Mouse (Mus musculus): ENCODE results near the gene 2700097O09Rik. TPM values are rescaled to one million over a fixed set of nuclear protein-coding genes. Genes with fewer than 3 reads are reported as not detected.

Gene 2700097O09Rik
- total and polyA plus RNA-seq, 3 experiments, result 14.6 to 18.3 TPM; not detected in 1

GRCm38 (mm10) chr12:55027088-55027487 is 52.8 kb downstream of the 2700097O09Rik start:
- DNase-seq (ENCODE audit: low read depth, low spot score), result no peak
- H3K9ac ChIP-seq (ENCODE audit: control insufficient read depth, low read depth, low read length, poor library complexity, severe bottlenecking), result no peak overlapping the region
- H3K4me1 ChIP-seq (ENCODE audit: control insufficient read depth in 1 of 2, insufficient read depth in 2 of 2, low read length in 2 of 2), result no peaks in the 10 kb centered on the region
- no peak for TF ChIP-seq CHD1 (IDR thresholded peaks at IDR 0.05; ENCODE audit: low read depth, low read length)
- no peaks in the 10 kb centered on the region for H3K36me3 ChIP-seq (ENCODE audit: control insufficient read depth in 1 of 2, insufficient read depth in 2 of 2, low read length in 2 of 2)
- no peaks in the 10 kb centered on the region for H3K79me2 ChIP-seq (ENCODE audit: control insufficient read depth, insufficient read depth, low read length, poor library complexity)
- no peak overlapping the region for H3K4me3 ChIP-seq (ENCODE audit: control insufficient read depth in 1 of 2, insufficient read depth in 1 of 2, low read depth in 2 of 2, low read length in 2 of 2)
- H3K27ac ChIP-seq (ENCODE audit: control insufficient read depth, low read depth, low read length), result no peak overlapping the region
- H3K9me3 ChIP-seq (replicated peaks; ENCODE audit: insufficient read depth, low read length), result no peaks in the 10 kb centered on the region
- no peaks in the 10 kb centered on the region for H3K27me3 ChIP-seq (ENCODE audit: control insufficient read depth in 1 of 2, insufficient read depth in 2 of 2, low read length in 2 of 2)

GRCm38 (mm10) chr12:55023284-55023683 is 56.6 kb downstream of the 2700097O09Rik start:
- no peak for DNase-seq (ENCODE audit: low read depth, low spot score)
- no peaks in the 10 kb centered on the region for H3K79me2 ChIP-seq (ENCODE audit: control insufficient read depth, insufficient read depth, low read length, poor library complexity)
- no peak overlapping the region for H3K27ac ChIP-seq (ENCODE audit: control insufficient read depth, low read depth, low read length)
- no peak overlapping the region for H3K4me3 ChIP-seq (ENCODE audit: control insufficient read depth in 1 of 2, insufficient read depth in 1 of 2, low read depth in 2 of 2, low read length in 2 of 2)
- peaks cover 6 to 10% of the 10 kb centered on the region in 2 experiments for H3K4me1 ChIP-seq (ENCODE audit: control insufficient read depth in 1 of 2, insufficient read depth in 2 of 2, low read length in 2 of 2)
- no peaks in the 10 kb centered on the region for H3K27me3 ChIP-seq (ENCODE audit: control insufficient read depth in 1 of 2, insufficient read depth in 2 of 2, low read length in 2 of 2)
- H3K9me3 ChIP-seq (replicated peaks; ENCODE audit: insufficient read depth, low read length), result no peaks in the 10 kb centered on the region
- no peak overlapping the region for H3K9ac ChIP-seq (ENCODE audit: control insufficient read depth, low read depth, low read length, poor library complexity, severe bottlenecking)
- no peak for TF ChIP-seq RAD21 (IDR thresholded peaks at IDR 0.05; ENCODE audit: low read depth, low read length)
- TF ChIP-seq NELFE (IDR thresholded peaks at IDR 0.05; ENCODE audit: low read depth, low read length), result no peak
- no peak for TF ChIP-seq ELF1 (IDR thresholded peaks at IDR 0.05; ENCODE audit: low read depth, low read length)
- no peak for TF ChIP-seq KAT2A (conservative IDR thresholded peaks at IDR 0.05; ENCODE audit: low read depth, low read length)
- TF ChIP-seq RCOR1 (IDR thresholded peaks at IDR 0.05; ENCODE audit: low read depth, low read length), result no peak
- TF ChIP-seq TBP (IDR thresholded peaks at IDR 0.05; ENCODE audit: low read depth, low read length), result no peak
- no peak for TF ChIP-seq CTCF (IDR thresholded peaks at IDR 0.05 in 2 of 3, conservative IDR thresholded peaks at IDR 0.05 in 1 of 3; ENCODE audit: control insufficient read depth in 1 of 3, insufficient read depth in 1 of 3, low read depth in 2 of 3, low read length in 3 of 3, poor library complexity in 1 of 3, severe bottlenecking in 1 of 3)
- TF ChIP-seq MAFK (IDR thresholded peaks at IDR 0.05; ENCODE audit: borderline replicate concordance, low read depth, low read length), result no peak
- TF ChIP-seq ZMIZ1 (IDR thresholded peaks at IDR 0.05; ENCODE audit: low read depth, low read length), result no peak
- TF ChIP-seq ZNF384 (IDR thresholded peaks at IDR 0.05; ENCODE audit: low read depth, low read length), result no peak
- TF ChIP-seq CHD1 (IDR thresholded peaks at IDR 0.05; ENCODE audit: low read depth, low read length), result no peak
- TF ChIP-seq MYC (IDR thresholded peaks at IDR 0.05; ENCODE audit: low read depth, low read length), result no peak
- no peak for TF ChIP-seq MEF2A (IDR thresholded peaks at IDR 0.05; ENCODE audit: extremely low read depth, insufficient replicate concordance, low read depth, low read length, poor library complexity, severe bottlenecking)
- no peak for TF ChIP-seq ZKSCAN1 (IDR thresholded peaks at IDR 0.05; ENCODE audit: low read depth, low read length)
- TF ChIP-seq USF2 (IDR thresholded peaks at IDR 0.05; ENCODE audit: borderline replicate concordance in 1 of 2, insufficient read depth in 1 of 2, low read depth in 1 of 2, low read length in 2 of 2), result no peak
- TF ChIP-seq BHLHE40 (IDR thresholded peaks at IDR 0.05; ENCODE audit: borderline replicate concordance, low read depth, low read length), result no peak
- TF ChIP-seq HCFC1 (IDR thresholded peaks at IDR 0.05; ENCODE audit: low read depth, low read length), result no peak
- no peak for TF ChIP-seq POLR2AphosphoS5 (IDR thresholded peaks at IDR 0.05; ENCODE audit: borderline replicate concordance, low read depth, low read length)
- TF ChIP-seq MAX (IDR thresholded peaks at IDR 0.05; ENCODE audit: low read length), result no peak
- peaks cover 0 to 14% of the 10 kb centered on the region in 2 experiments; a peak in 2 of 4 replicates for H3K36me3 ChIP-seq (ENCODE audit: control insufficient read depth in 1 of 2, insufficient read depth in 2 of 2, low read length in 2 of 2)

Measured in MEL (cell line).